Mouse (Mus musculus) kidney, embryonic 16.5 days (tissue): Measurements from ENCODE around the gene Sspo. TPM values are rescaled to one million over a fixed set of nuclear protein-coding genes. Genes with fewer than 3 reads are reported as not detected.

Source experiments
- ATAC-seq: fragments of 200-750 bp; cut with Nextera tagmentation; 2 replicates; pipeline ENCODE4 v1.8.0; 2017; ENCODE audit warnings: moderate TSS enrichment; ENCODE audit not compliant: low FRiP score, low TSS enrichment
- H3K27ac ChIP-seq: fragments of 300-500 bp; sonication (generic); 2 replicates; pipeline ENCODE4 v1.5.1; 2014; ENCODE audit warnings: low read length
- H3K27me3 ChIP-seq: fragments of 300-500 bp; sonication (generic); 2 replicates; pipeline ENCODE4 v1.6.1; 2014; ENCODE audit warnings: low read length, control low read depth, mixed read lengths; ENCODE audit not compliant: insufficient read depth
- H3K36me3 ChIP-seq: fragments of 300-500 bp; sonication (generic); 2 replicates; pipeline ENCODE4 v1.6.1; 2014; ENCODE audit warnings: low read length, control low read depth, mixed read lengths; ENCODE audit not compliant: insufficient read depth
- H3K4me1 ChIP-seq: fragments of 300-500 bp; sonication (generic); 2 replicates; pipeline ENCODE4 v1.6.1; 2014; ENCODE audit warnings: low read length, control low read depth, mixed read lengths; ENCODE audit not compliant: insufficient read depth
- H3K4me2 ChIP-seq: fragments of 300-500 bp; sonication (generic); replicated peaks from 2 replicates; pipeline ENCODE4 v1.6.1; 2014; ENCODE audit warnings: low read depth, low read length
- H3K4me3 ChIP-seq: fragments of 300-500 bp; sonication (generic); 2 replicates; pipeline ENCODE4 v1.5.1; 2014; ENCODE audit warnings: mild to moderate bottlenecking, low read length
- H3K9ac ChIP-seq: fragments of 300-500 bp; sonication (generic); replicated peaks from 2 replicates; pipeline ENCODE4 v1.6.1; 2014; ENCODE audit warnings: low read length
- H3K9me3 ChIP-seq: fragments of 300-500 bp; sonication (generic); 2 replicates; pipeline ENCODE4 v1.6.1; 2016; ENCODE audit warnings: low read length, control low read depth
- WGBS: fragments of 180-500 bp; shearing (Covaris S2); extraction: QIAGEN DNeasy Blood & Tissue Kit; methylation state at CpG from one replicate; pipeline ENCODE4 v1.1.7; 2014; 5-methylcytosine and 5-hydroxymethylcytosine counted together
- polyA plus RNA-seq: library from polyadenylated mRNA; unstranded; fragments of >200 nt; fragmentation: Nextera tagmentation; extraction: Ambion mirVana; gene quantifications from 2 replicates; pipeline ENCODE4 v1.2.1, GENCODE M21; 2015

The Sspo gene
- polyA plus RNA-seq, 1 experiment from 2014 or later: 0.97 TPM

DNA sequence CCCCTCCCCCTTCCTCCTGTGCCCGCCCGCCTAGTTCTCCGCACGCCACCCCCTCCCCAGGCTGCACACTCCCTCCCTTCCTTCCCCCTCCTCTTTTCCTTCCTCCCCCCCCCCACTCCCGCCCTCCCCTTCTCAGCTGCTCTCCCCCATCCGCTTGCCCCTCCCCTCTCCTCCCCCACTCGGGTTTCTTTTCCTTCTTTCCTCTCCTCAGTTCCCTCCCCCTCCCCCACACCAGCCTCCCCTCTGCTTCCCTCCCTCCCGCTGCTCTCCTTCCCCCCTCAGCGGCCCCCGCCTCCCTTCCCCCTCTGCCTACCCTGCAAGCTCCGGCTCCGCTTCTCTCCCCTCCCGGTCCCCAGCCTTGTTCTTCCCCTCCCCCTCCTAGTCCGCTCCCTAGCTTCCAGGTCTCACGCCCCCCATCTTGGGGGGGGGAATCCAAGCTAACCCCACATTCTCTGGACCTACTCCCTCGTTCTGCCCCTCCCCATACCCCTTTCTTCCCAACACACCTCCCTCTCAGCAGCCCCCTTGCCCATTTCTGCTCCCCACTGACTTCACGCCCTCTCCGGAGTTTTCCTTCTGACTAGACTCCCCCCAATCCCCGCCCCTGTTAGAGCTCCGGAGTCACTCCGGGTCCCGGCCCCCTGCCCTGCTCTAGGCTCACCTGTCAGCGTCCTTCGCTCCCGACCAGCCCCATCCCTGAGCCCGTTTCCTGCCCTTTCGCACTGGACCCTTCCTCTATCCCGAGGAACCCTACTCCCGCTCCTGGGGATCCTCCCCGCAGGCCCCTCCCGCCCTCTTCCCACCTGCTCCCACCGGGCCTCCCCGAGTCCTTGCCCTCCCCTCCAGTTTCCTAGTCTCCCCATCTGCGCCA lies 3.5 kb upstream of the Sspo start:
- Histone ChIP-seq H3K36me3 (peaks cover 21% of the 10 kb centered on the region), H3K9me3 (no peaks in the 10 kb centered on the region), H3K27me3 (no peaks in the 10 kb centered on the region), H3K4me2 (peak overlapping the region; percentile 81), H3K4me3 (peak overlapping the region; percentile 81), H3K9ac (peak overlapping the region; percentile 95), H3K4me1 (peaks cover 52% of the 10 kb centered on the region), H3K27ac (peak overlapping the region; percentile 97)
- ATAC-seq: peak; percentile 64
- 0% methylated on average over 22 of the region's 34 CpGs for WGBS

DNA sequence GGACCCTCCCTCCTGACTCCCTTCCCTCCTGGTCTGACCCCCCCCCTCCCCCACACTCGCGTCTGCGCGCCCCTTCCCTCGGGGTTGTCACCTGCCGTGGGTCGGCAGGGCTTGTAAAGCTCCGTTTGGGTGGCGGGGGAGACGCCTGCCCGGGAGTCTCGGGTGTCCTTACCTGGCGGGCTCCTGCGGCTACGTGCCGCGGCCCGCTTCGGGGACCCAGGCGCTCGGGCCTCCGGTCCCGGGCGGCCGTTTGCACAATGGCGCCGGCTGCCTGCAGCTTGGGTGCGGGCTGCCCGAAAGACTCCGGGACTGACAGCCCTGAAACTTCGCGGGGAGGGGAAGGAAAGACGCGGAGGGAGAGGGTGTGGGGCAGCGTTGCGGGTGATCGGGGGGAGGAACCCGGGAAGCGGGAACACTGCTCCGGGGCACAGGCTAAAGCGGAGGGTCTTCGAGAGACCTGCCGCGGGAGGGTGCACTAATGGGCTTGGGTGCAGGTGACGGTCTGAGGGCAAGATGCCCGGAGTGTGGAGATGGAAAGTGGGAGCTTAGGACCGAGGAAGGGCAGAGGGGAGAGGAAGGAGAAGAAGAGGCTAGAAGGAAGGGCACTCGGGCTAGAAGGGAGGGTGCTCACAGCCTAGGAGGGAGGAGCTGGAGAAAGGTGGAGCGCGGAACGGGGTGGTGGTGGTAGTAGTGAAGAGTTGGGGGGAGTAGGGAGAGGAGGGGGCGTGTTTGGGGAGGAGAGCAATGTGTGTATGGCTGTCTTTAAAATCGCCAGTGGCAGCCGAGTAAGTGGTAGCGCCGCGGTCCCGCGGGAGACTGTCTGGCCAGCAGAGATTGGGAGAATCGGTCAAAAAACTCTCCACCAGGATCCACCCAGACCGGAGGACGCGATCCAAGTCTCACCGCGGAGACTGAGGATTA lies 2.6 kb upstream of the Sspo start, which contains the start of gene Zfp467:
Zfp467 (minus strand) TSS at position 645 of the 921 bp plus-strand sequence.
- WGBS: under 1% methylated on average over 61 of the region's 65 CpGs
- Histone ChIP-seq H3K9ac (peak within 1 kb of the TSS; percentile 95), H3K27me3 (no peaks in the 10 kb centered on the region), H3K4me3 (peak within 1 kb of the TSS; percentile 81), H3K36me3 (peaks cover 17% of the 10 kb centered on the region), H3K27ac (peak within 1 kb of the TSS; percentile 97), H3K4me2 (peak within 1 kb of the TSS; percentile 81), H3K4me1 (peaks cover 44% of the 10 kb centered on the region), H3K9me3 (no peaks in the 10 kb centered on the region)
- peak; percentile 40 for ATAC-seq

- H3K27ac ChIP-seq: peak overlapping the region; percentile 97
- peaks cover 14% of the 10 kb centered on the region for H3K36me3 ChIP-seq
- 28% methylated on average over 3 of the region's 3 CpGs for WGBS
- H3K9ac ChIP-seq: peak overlapping the region; percentile 95
- peak overlapping the region; percentile 81 for H3K4me3 ChIP-seq
- H3K9me3 ChIP-seq: no peaks in the 10 kb centered on the region
- peak overlapping the region; percentile 81 for H3K4me2 ChIP-seq
- no peaks in the 10 kb centered on the region for H3K27me3 ChIP-seq
- H3K4me1 ChIP-seq: peaks cover 36% of the 10 kb centered on the region
- ATAC-seq: no peak
These were observed 1.8 kb upstream of the Sspo start for GRCm38 (mm10) chr6:48446256-48446655.

- WGBS: 77% methylated on average over 3 of the region's 3 CpGs
- no peak overlapping the region for H3K9ac ChIP-seq
- no peaks in the 10 kb centered on the region for H3K27me3 ChIP-seq
- no peak overlapping the region for H3K4me3 ChIP-seq
- ATAC-seq: no peak
- H3K9me3 ChIP-seq: no peaks in the 10 kb centered on the region
- H3K27ac ChIP-seq: peak overlapping the region; percentile 97
- H3K4me1 ChIP-seq: peaks cover 30% of the 10 kb centered on the region
- H3K36me3 ChIP-seq: peaks cover 8% of the 10 kb centered on the region
- no peak overlapping the region for H3K4me2 ChIP-seq
These were observed 1.1 kb upstream of the Sspo start for GRCm38 (mm10) chr6:48446896-48447295.

DNA sequence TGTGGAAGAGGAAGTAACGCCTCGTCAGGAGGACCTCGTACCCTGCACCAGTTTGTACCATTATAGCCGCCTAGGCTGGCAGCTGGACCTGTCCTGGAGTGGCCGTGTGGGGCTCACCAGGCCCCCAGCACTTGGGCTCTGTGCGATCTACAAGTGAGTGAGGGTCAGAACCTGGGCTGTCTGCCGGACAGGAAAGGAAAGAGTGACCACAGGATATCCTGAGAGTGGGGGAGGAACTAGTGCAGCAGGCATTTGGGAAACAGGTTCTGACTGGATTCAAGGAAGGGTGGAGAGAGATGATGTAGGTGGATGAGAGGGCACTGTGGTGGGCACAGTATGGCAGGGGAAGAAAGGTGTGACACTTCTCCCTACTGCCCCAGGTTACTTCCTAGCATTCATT lies 498 bp downstream of the Sspo start:
- no peaks in the 10 kb centered on the region for H3K9me3 ChIP-seq
- no peak overlapping the region for H3K27ac ChIP-seq
- 61% methylated on average over 7 of the region's 7 CpGs for WGBS
- H3K9ac ChIP-seq: no peak overlapping the region
- ATAC-seq: no peak
- H3K36me3 ChIP-seq: no peaks in the 10 kb centered on the region
- H3K4me2 ChIP-seq: no peak overlapping the region
- H3K27me3 ChIP-seq: no peaks in the 10 kb centered on the region
- peaks cover 20% of the 10 kb centered on the region for H3K4me1 ChIP-seq
- no peak overlapping the region for H3K4me3 ChIP-seq

DNA sequence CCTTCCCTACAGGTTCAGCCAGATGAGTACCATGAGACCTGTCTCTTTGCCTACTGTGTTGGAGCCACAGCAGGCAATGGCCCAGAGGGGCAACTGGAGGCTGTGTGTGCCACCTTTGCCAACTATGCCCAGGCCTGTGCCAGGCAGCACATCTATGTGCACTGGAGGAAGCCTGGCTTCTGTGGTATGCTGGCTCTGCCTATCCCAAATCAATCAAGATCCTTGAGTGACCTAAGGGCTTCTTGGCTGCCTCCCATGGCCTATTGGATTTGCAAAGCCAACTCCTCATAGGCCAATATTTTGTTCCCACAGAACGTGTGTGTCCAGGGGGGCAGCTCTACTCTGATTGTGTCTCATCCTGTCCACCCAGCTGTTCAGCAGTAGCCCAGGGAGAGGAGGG lies 4.1 kb downstream of the Sspo start:
- Histone ChIP-seq H3K4me2 (no peak overlapping the region), H3K27ac (no peak overlapping the region), H3K4me3 (no peak overlapping the region), H3K27me3 (no peaks in the 10 kb centered on the region), H3K36me3 (no peaks in the 10 kb centered on the region), H3K9me3 (no peaks in the 10 kb centered on the region), H3K9ac (no peak overlapping the region), H3K4me1 (peaks cover 6% of the 10 kb centered on the region; the same call in 1 of the 2 replicates)
- ATAC-seq: no peak
- 80% methylated on average over 1 of the region's 1 CpGs for WGBS

- no peak overlapping the region for H3K27ac ChIP-seq
- H3K9ac ChIP-seq: no peak overlapping the region
- H3K4me2 ChIP-seq: no peak overlapping the region
- no peaks in the 10 kb centered on the region for H3K36me3 ChIP-seq
- no peak for ATAC-seq
- 72% methylated on average over 3 of the region's 3 CpGs for WGBS
- H3K4me1 ChIP-seq: 0 out of 2 replicates have a peak, but pooled peaks cover 3% of the 10 kb centered on the region
- no peaks in the 10 kb centered on the region for H3K27me3 ChIP-seq
- no peaks in the 10 kb centered on the region for H3K9me3 ChIP-seq
- no peak overlapping the region for H3K4me3 ChIP-seq
These were observed 4.7 kb downstream of the Sspo start for GRCm38 (mm10) chr6:48452771-48453170.

- 90% methylated on average over 13 of the region's 13 CpGs for WGBS
- H3K27ac ChIP-seq: no peak overlapping the region
These were observed 17.1 kb downstream of the Sspo start for GRCm38 (mm10) chr6:48464966-48465679.

GRCm38 (mm10) chr6:48466715-48467114 lies 18.7 kb downstream of the Sspo start:
- Histone ChIP-seq H3K4me1 (no peaks in the 10 kb centered on the region), H3K36me3 (no peaks in the 10 kb centered on the region), H3K9ac (no peak overlapping the region), H3K9me3 (no peaks in the 10 kb centered on the region), H3K4me3 (no peak overlapping the region), H3K27ac (no peak overlapping the region), H3K4me2 (no peak overlapping the region), H3K27me3 (no peaks in the 10 kb centered on the region)
- 28% methylated on average over 6 of the region's 6 CpGs for WGBS
- ATAC-seq: peak; percentile 22; the same call in 1 of the 2 replicates

More at GRCm38 (mm10) chr6:48464966-48465679, 17.1 kb downstream of the Sspo start:
- Histone ChIP-seq H3K4me2 (no peak overlapping the region), H3K4me1 (no peaks in the 10 kb centered on the region), H3K4me3 (no peak overlapping the region), H3K27me3 (no peaks in the 10 kb centered on the region), H3K9me3 (no peaks in the 10 kb centered on the region), H3K36me3 (no peaks in the 10 kb centered on the region), H3K9ac (no peak overlapping the region)
- ATAC-seq: 0 out of 2 replicates have a peak, but pooled peaks have one; percentile 17
